ENCODE assay signal across 20 mouse cellular contexts in genomic region chr10:32881977-32882376, GRCm38 (mm10). TPM values are rescaled to one million over a fixed set of nuclear protein-coding genes. Genes with fewer than 3 reads are reported as not detected.
DNase-seq lines count a peak whose midpoint lies in the region; ATAC-seq and TF ChIP-seq lines count a peak whose summit lies in the region.
"Had no signal": no experiment of that assay in that cellular context is flagged by ENCODE, and none has a peak within 500 bp of the region (broad histone marks: within the 10 kb centered on the region; RNA-seq: fewer than 3 reads in every experiment).

No protein-coding gene starts in this region.

- H3K27ac ChIP-seq in forebrain, embryonic 13.5 days, result no peak overlapping the region; the same call in 1 of the 2 replicates
- H3K27ac ChIP-seq in forebrain, embryonic 10.5 days, result no peak overlapping the region
- H3K27ac ChIP-seq in layer of hippocampus, adult 2 months, result peak overlapping the region; percentile 37; the same call in 1 of the 2 replicates
- H3K27ac ChIP-seq: heart, embryonic 13.5 days; limb, embryonic 15.5 days; stomach, postnatal 0 days had no signal

- no peak overlapping the region for H3K4me3 ChIP-seq in forebrain, embryonic 13.5 days
- H3K4me3 ChIP-seq in forebrain, embryonic 10.5 days, result no peak overlapping the region
- no peak overlapping the region for H3K4me3 ChIP-seq in layer of hippocampus, adult 2 months
- H3K4me3 ChIP-seq: heart, embryonic 13.5 days; limb, embryonic 15.5 days had no signal

- TF ChIP-seq CTCF in layer of hippocampus, adult 2 months (conservative IDR thresholded peaks at IDR 0.05), result no peak

- no peaks in the 10 kb centered on the region for H3K36me3 ChIP-seq in forebrain, embryonic 13.5 days (ENCODE audit: poor library complexity, severe bottlenecking)
- H3K36me3 ChIP-seq in forebrain, embryonic 10.5 days (replicated peaks), result no peaks in the 10 kb centered on the region
- H3K36me3 ChIP-seq: heart, embryonic 13.5 days; limb, embryonic 15.5 days had no signal

- peak; percentile 93 for ATAC-seq in forebrain, embryonic 13.5 days
- ATAC-seq: activated CD4-positive, CD25-positive, alpha-beta regulatory T cell, adult 4 months; liver, postnatal 0 days had no signal

- peaks cover 7% of the 10 kb centered on the region; the same call in 1 of the 2 replicates for H3K4me1 ChIP-seq in forebrain, embryonic 13.5 days
- H3K4me1 ChIP-seq in forebrain, embryonic 10.5 days, result no peaks in the 10 kb centered on the region
- H3K4me1 ChIP-seq: limb, embryonic 15.5 days had no signal

- H3K27me3 ChIP-seq in forebrain, embryonic 13.5 days, result no peaks in the 10 kb centered on the region
- no peaks in the 10 kb centered on the region for H3K27me3 ChIP-seq in forebrain, embryonic 10.5 days (ENCODE audit: poor library complexity, severe bottlenecking)
- H3K27me3 ChIP-seq: heart, embryonic 13.5 days; limb, embryonic 15.5 days had no signal

- no peak overlapping the region for H3K4me2 ChIP-seq in forebrain, embryonic 13.5 days
- H3K4me2 ChIP-seq: heart, embryonic 13.5 days; limb, embryonic 15.5 days had no signal

- 27% methylated on average over 6 of the region's 6 CpGs for WGBS in forebrain, embryonic 13.5 days
- WGBS in forebrain, embryonic 10.5 days, result 75% methylated on average over 6 of the region's 6 CpGs

- DNase-seq in forebrain, embryonic 10.5 days (ENCODE audit: extremely low spot score, low spot score), result no peak
- peak in 1 of 2 experiments; percentile 13 for DNase-seq in layer of hippocampus, adult 2 months (ENCODE audit: low spot score in 2 of 2)
- DNase-seq in layer of hippocampus, postnatal 36 days, result no peak
- peak; percentile 19 for DNase-seq in right cerebral cortex, adult 18-20 months
- DNase-seq in right cerebral cortex, postnatal 36 days (ENCODE audit: low spot score in 2 of 2), result no peak
- peak; percentile 14 for DNase-seq in testis, postnatal 14 days (ENCODE audit: low spot score)
- DNase-seq in B cell, adult 2 months, result no peak
- DNase-seq: adrenal gland, postnatal 36 days; gastrocnemius, postnatal 36 days; heart, postnatal 4 days; kidney, adult 18-20 months; kidney, postnatal 36 days; liver, postnatal 0 days; thymus, postnatal 4 days had no signal

- no peaks in the 10 kb centered on the region for H3K9me3 ChIP-seq in forebrain, embryonic 13.5 days (replicated peaks)
- no peaks in the 10 kb centered on the region for H3K9me3 ChIP-seq in forebrain, embryonic 10.5 days
- H3K9me3 ChIP-seq: heart, embryonic 13.5 days; limb, embryonic 15.5 days had no signal

- H3K9ac ChIP-seq in forebrain, embryonic 13.5 days, result no peak overlapping the region
- H3K9ac ChIP-seq: heart, embryonic 13.5 days; limb, embryonic 15.5 days; liver, postnatal 0 days had no signal

RNA-seq across cellular contexts. Expression of gene Nkain2, which starts 8.3 kb away (rescaled TPM):
- polyA plus RNA-seq in forebrain, embryonic 13.5 days (2015; fragmentation: Nextera tagmentation; extraction: Ambion mirVana), result 7.1 and 8.2 TPM in 2 replicates
- polyA plus RNA-seq in forebrain, embryonic 10.5 days (2016; fragmentation: Nextera tagmentation; extraction: Ambion mirVana), result 0.45 and 1.2 TPM in 2 replicates
- 10 to 100 TPM; 27.1 to 28.1 TPM for total RNA-seq in layer of hippocampus, adult 2 months (2021)
- total RNA-seq in layer of hippocampus, postnatal 36 days (2021), result 10 to 100 TPM; 26.3 to 26.7 TPM
- total RNA-seq: neutrophil, adult 5-6 weeks had no signal

Comparison
In these comparisons a context has a peak if more than half of its experiments do, and no peak if none do; other contexts are left out.
1. DNase-seq: peak in right cerebral cortex, adult 18-20 months (single experiment) and testis, postnatal 14 days (single experiment); none in forebrain, embryonic 10.5 days (single experiment), layer of hippocampus, postnatal 36 days (0 of 2), right cerebral cortex, postnatal 36 days (0 of 2) and B cell, adult 2 months (0 of 2).